15 mouse cellular contexts compared by ENCODE assay signal in the genomic region with DNA sequence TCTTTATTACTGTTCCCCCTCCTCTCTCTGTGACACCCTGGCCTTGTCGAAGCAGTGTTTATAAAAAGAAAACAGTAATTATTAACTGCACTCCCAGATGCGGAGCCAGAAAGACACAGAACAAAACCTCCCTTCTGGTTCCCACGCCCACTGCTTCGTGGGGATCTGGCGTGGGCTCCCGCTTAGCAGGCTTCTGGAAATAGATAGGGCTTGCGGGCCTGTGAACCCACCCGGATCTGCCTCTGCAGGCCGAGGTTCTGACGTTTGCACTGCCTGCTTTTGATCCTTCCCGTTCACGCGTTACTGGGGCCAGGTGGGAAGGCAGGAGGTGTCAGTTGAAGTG. TPM values are rescaled to one million over a fixed set of nuclear protein-coding genes. Genes with fewer than 3 reads are reported as not detected.
DNase-seq lines count a peak whose midpoint lies in the region; ATAC-seq and TF ChIP-seq lines count a peak whose summit lies in the region.
"Had no signal": no experiment of that assay in that cellular context is flagged by ENCODE, and none has a peak within 500 bp of the region (broad histone marks: within the 10 kb centered on the region; RNA-seq: fewer than 3 reads in every experiment).

No protein-coding gene starts in this region.

- peak; percentile 40 for DNase-seq in thymus, postnatal 4 days
- no peak for DNase-seq in thymus, postnatal 10 days (ENCODE audit: low spot score in 2 of 2)
- DNase-seq in kidney, adult 2 months, result peak; percentile 81
- DNase-seq in ovary, postnatal 14 days (ENCODE audit: low spot score), result no peak
- no peak for DNase-seq in spleen, postnatal 10 days (ENCODE audit: low spot score in 2 of 2)
- DNase-seq: adrenal gland, postnatal 25 days; cerebellum, adult 11 months; gastrocnemius, postnatal 25 days; midbrain, embryonic 14.5 days; spleen, adult 18-20 months had no signal

- H3K27me3 ChIP-seq in kidney, adult 2 months (replicated peaks; ENCODE audit: control insufficient read depth, insufficient read depth, low read length), result no peaks in the 10 kb centered on the region
- no peaks in the 10 kb centered on the region for H3K27me3 ChIP-seq in lung, embryonic 16.5 days (ENCODE audit: control insufficient read depth, insufficient read depth, low read depth, low read length)
- H3K27me3 ChIP-seq: embryonic facial prominence, embryonic 13.5 days; heart, embryonic 12.5 days had no signal

- peak overlapping the region; percentile 41 for H3K4me2 ChIP-seq in lung, embryonic 16.5 days (ENCODE audit: low read depth, low read length)
- H3K4me2 ChIP-seq: embryonic facial prominence, embryonic 13.5 days; forebrain, embryonic 13.5 days; heart, embryonic 12.5 days had no signal

- WGBS in kidney, adult 2 months, result 20% methylated on average over 13 of the region's 13 CpGs
- 12% methylated on average over 13 of the region's 13 CpGs for WGBS in lung, embryonic 16.5 days

- TF ChIP-seq POLR2A in kidney, adult 2 months (IDR thresholded peaks at IDR 0.05; ENCODE audit: low read depth, low read length), result no peak

- peaks cover 5% of the 10 kb centered on the region; the same call in 1 of the 2 replicates for H3K4me1 ChIP-seq in kidney, adult 2 months (ENCODE audit: control insufficient read depth, insufficient read depth, low read length)
- peaks cover 11% of the 10 kb centered on the region for H3K4me1 ChIP-seq in lung, embryonic 16.5 days (replicated peaks; ENCODE audit: control insufficient read depth, insufficient read depth, low read length)
- H3K4me1 ChIP-seq: embryonic facial prominence, embryonic 13.5 days; forebrain, embryonic 13.5 days; heart, embryonic 12.5 days had no signal

- H3K27ac ChIP-seq in kidney, adult 2 months (ENCODE audit: insufficient read depth, low read depth, low read length), result peak overlapping the region; percentile 87
- peak overlapping the region; percentile 39; the same call in 1 of the 2 replicates for H3K27ac ChIP-seq in lung, embryonic 16.5 days (ENCODE audit: low read length)
- H3K27ac ChIP-seq: embryonic facial prominence, embryonic 13.5 days; forebrain, embryonic 13.5 days had no signal

- 0 out of 2 replicates have a peak overlapping the region, but pooled peaks have one; percentile 49 for H3K9ac ChIP-seq in lung, embryonic 16.5 days (ENCODE audit: low read length)
- H3K9ac ChIP-seq: embryonic facial prominence, embryonic 13.5 days; forebrain, embryonic 13.5 days; heart, embryonic 12.5 days had no signal

- TF ChIP-seq CTCF in kidney, adult 2 months (conservative IDR thresholded peaks at IDR 0.05; ENCODE audit: insufficient read depth, insufficient read length, low read depth, low read length), result no peak

- no peak for ATAC-seq in lung, embryonic 16.5 days (ENCODE audit: low read depth)
- no peak for ATAC-seq in erythroblast, adult 5-6 weeks (replicated peaks; ENCODE audit: low FRiP score, poor library complexity, severe bottlenecking)
- ATAC-seq: forebrain, embryonic 13.5 days had no signal

- H3K9me3 ChIP-seq in lung, embryonic 16.5 days (ENCODE audit: control insufficient read depth, low read length), result no peaks in the 10 kb centered on the region
- H3K9me3 ChIP-seq: embryonic facial prominence, embryonic 13.5 days; forebrain, embryonic 13.5 days; heart, embryonic 12.5 days had no signal

- H3K36me3 ChIP-seq in kidney, adult 2 months (ENCODE audit: control insufficient read depth, insufficient read depth, low read length), result no peaks in the 10 kb centered on the region
- no peaks in the 10 kb centered on the region for H3K36me3 ChIP-seq in lung, embryonic 16.5 days (ENCODE audit: control insufficient read depth, insufficient read depth, low read length)
- H3K36me3 ChIP-seq: embryonic facial prominence, embryonic 13.5 days; heart, embryonic 12.5 days had no signal

- no peak overlapping the region for H3K4me3 ChIP-seq in kidney, adult 2 months (ENCODE audit: insufficient read depth, low read depth, low read length)
- H3K4me3 ChIP-seq in lung, embryonic 16.5 days (ENCODE audit: low read length), result no peak overlapping the region; the same call in 1 of the 2 replicates
- H3K4me3 ChIP-seq: embryonic facial prominence, embryonic 13.5 days; forebrain, embryonic 13.5 days; heart, embryonic 12.5 days had no signal

RNA-seq across cellular contexts. Expression of a gene that starts 11.2 kb away (rescaled TPM):
- polyA plus RNA-seq in kidney, adult 2 months (2012; rRNA removed), result 23.2 and 27.7 TPM in 2 replicates
- 20.2 and 21.0 TPM in 2 replicates for polyA plus RNA-seq in lung, embryonic 16.5 days (2015; fragmentation: Nextera tagmentation; extraction: Ambion mirVana)
- total RNA-seq in erythroblast, adult 5-6 weeks (2015; ENCODE audit: low replicate concordance), result 0.42 and 0.58 TPM in 2 replicates
- 3.8 and 7.5 TPM in 2 replicates for total RNA-seq in erythroblast, adult 5-6 weeks (2017; ENCODE audit: low replicate concordance)

RNA-seq across cellular contexts. Expression of a gene that starts 26.3 kb away (rescaled TPM):
- polyA plus RNA-seq in kidney, adult 2 months (2012; rRNA removed), result 52.3 and 68.0 TPM in 2 replicates
- polyA plus RNA-seq in lung, embryonic 16.5 days (2015; fragmentation: Nextera tagmentation; extraction: Ambion mirVana), result 118 and 121 TPM in 2 replicates
- 5.0 and 46.5 TPM in 2 replicates for total RNA-seq in erythroblast, adult 5-6 weeks (2015; ENCODE audit: low replicate concordance)
- total RNA-seq in erythroblast, adult 5-6 weeks (2017; ENCODE audit: low replicate concordance), result 22.2 and 23.8 TPM in 2 replicates

Comparison
In these comparisons a context has a peak if more than half of its experiments do, and no peak if none do; other contexts are left out.
1. DNase-seq: peak in thymus, postnatal 4 days (single experiment) and kidney, adult 2 months (single experiment); none in thymus, postnatal 10 days (0 of 2), ovary, postnatal 14 days (single experiment) and spleen, postnatal 10 days (0 of 2).